Mouse (Mus musculus) megakaryocyte, embryonic 14.5 days (primary cell): ENCODE results near the gene Sh3pxd2a. TPM values are rescaled to one million over a fixed set of nuclear protein-coding genes. Genes with fewer than 3 reads are reported as not detected.
A peak's percentile ranks its signal among the peaks of the same experiment; 100 is the strongest.

Source experiments
- H3K27me3 ChIP-seq: replicated peaks from 2 replicates; pipeline ENCODE3; 2012; ENCODE audit warnings: inconsistent platforms
- H3K36me3 ChIP-seq: replicated peaks from 2 replicates; pipeline ENCODE3; 2012; ENCODE audit warnings: low read length, inconsistent platforms, mixed read lengths
- H3K4me1 ChIP-seq: 2 replicates; pipeline ENCODE4 v1.6.1; 2012; ENCODE audit warnings: inconsistent platforms
- H3K4me3 ChIP-seq: replicated peaks from 2 replicates; pipeline ENCODE3; 2012; ENCODE audit warnings: moderate library complexity, mild to moderate bottlenecking, inconsistent platforms
- H3K9me3 ChIP-seq: 2 replicates; pipeline ENCODE4 v1.6.1; 2012; ENCODE audit warnings: inconsistent platforms
- FLI1 ChIP-seq: IDR thresholded peaks from 2 replicates; pipeline ENCODE4 v1.6.1; 2012; ENCODE audit warnings: low read length, inconsistent platforms, mixed read lengths
- GATA1 ChIP-seq: IDR thresholded peaks from 3 replicates; pipeline ENCODE4 v1.6.1; 2012; ENCODE audit warnings: mixed read lengths, low read length, inconsistent platforms, borderline replicate concordance
- polyA plus RNA-seq: library from polyadenylated mRNA; stranded (reverse); fragments of >175 nt; gene quantifications from 2 replicates; pipeline ENCODE4 v1.2.3, GENCODE M21; 2012; ENCODE audit warnings: low replicate concordance; ENCODE audit not compliant: insufficient read depth

Gene Sh3pxd2a
- polyA plus RNA-seq, 1 experiment = 0.21 TPM

GRCm38 (mm10) chr19:47317063-47317938, 146.9 kb downstream of the Sh3pxd2a start:
- no peaks in the 10 kb centered on the region for H3K9me3 ChIP-seq
- TF ChIP-seq FLI1 (no peak), GATA1 (no peak)

GRCm38 (mm10) chr19:47316288-47317062, 147.7 kb downstream of the Sh3pxd2a start:
- H3K4me3 ChIP-seq = peak overlapping the region; percentile 23
- peaks cover 87% of the 10 kb centered on the region for H3K27me3 ChIP-seq
- TF ChIP-seq GATA1 = no peak
- no peak for TF ChIP-seq FLI1
- H3K4me1 ChIP-seq = peaks cover 34% of the 10 kb centered on the region
- no peaks in the 10 kb centered on the region for H3K36me3 ChIP-seq
- no peaks in the 10 kb centered on the region for H3K9me3 ChIP-seq

More at GRCm38 (mm10) chr19:47317063-47317938, 146.9 kb downstream of the Sh3pxd2a start:
- Histone ChIP-seq H3K36me3 (no peaks in the 10 kb centered on the region), H3K4me1 (peaks cover 32% of the 10 kb centered on the region), H3K27me3 (peaks cover 87% of the 10 kb centered on the region), H3K4me3 (no peak overlapping the region)

- Histone ChIP-seq H3K36me3 (no peaks in the 10 kb centered on the region), H3K4me3 (no peak overlapping the region), H3K27me3 (peaks cover 87% of the 10 kb centered on the region), H3K4me1 (peaks cover 34% of the 10 kb centered on the region), H3K9me3 (no peaks in the 10 kb centered on the region)
- TF ChIP-seq GATA1 (no peak), FLI1 (no peak)
Observed at GRCm38 (mm10) chr19:47315917-47316265, 148.3 kb downstream of the Sh3pxd2a start.

GRCm38 (mm10) chr19:47315091-47315916, 148.9 kb downstream of the Sh3pxd2a start:
- peaks cover 34% of the 10 kb centered on the region for H3K4me1 ChIP-seq
- TF ChIP-seq FLI1 = no peak
- no peak for TF ChIP-seq GATA1
- H3K36me3 ChIP-seq = no peaks in the 10 kb centered on the region
- peaks cover 83% of the 10 kb centered on the region for H3K27me3 ChIP-seq
- no peaks in the 10 kb centered on the region for H3K9me3 ChIP-seq
- no peak overlapping the region for H3K4me3 ChIP-seq

GRCm38 (mm10) chr19:47314076-47314941, 149.9 kb downstream of the Sh3pxd2a start:
- H3K27me3 ChIP-seq = peaks cover 82% of the 10 kb centered on the region
- peaks cover 34% of the 10 kb centered on the region for H3K4me1 ChIP-seq
- TF ChIP-seq FLI1 = no peak
- no peaks in the 10 kb centered on the region for H3K36me3 ChIP-seq
- no peaks in the 10 kb centered on the region for H3K9me3 ChIP-seq
- peak overlapping the region; percentile 71 for H3K4me3 ChIP-seq

- TF ChIP-seq FLI1 (no peak), GATA1 (no peak)
- Histone ChIP-seq H3K36me3 (no peaks in the 10 kb centered on the region), H3K9me3 (no peaks in the 10 kb centered on the region), H3K27me3 (peaks cover 79% of the 10 kb centered on the region), H3K4me1 (peaks cover 34% of the 10 kb centered on the region), H3K4me3 (peak overlapping the region; percentile 71)
Observed at GRCm38 (mm10) chr19:47313387-47314075, 150.7 kb downstream of the Sh3pxd2a start.

- Histone ChIP-seq H3K9me3 (no peaks in the 10 kb centered on the region), H3K4me3 (no peak overlapping the region), H3K4me1 (peaks cover 34% of the 10 kb centered on the region), H3K27me3 (peaks cover 69% of the 10 kb centered on the region), H3K36me3 (no peaks in the 10 kb centered on the region)
- no peak for TF ChIP-seq GATA1
Observed at GRCm38 (mm10) chr19:47311162-47311561, 153.0 kb downstream of the Sh3pxd2a start.

GRCm38 (mm10) chr19:47309824-47310223, 154.4 kb downstream of the Sh3pxd2a start:
- Histone ChIP-seq H3K4me3 (no peak overlapping the region), H3K4me1 (peaks cover 25% of the 10 kb centered on the region), H3K9me3 (no peaks in the 10 kb centered on the region), H3K36me3 (no peaks in the 10 kb centered on the region), H3K27me3 (peaks cover 67% of the 10 kb centered on the region)
- TF ChIP-seq GATA1 (no peak), FLI1 (no peak)
